Mouse (Mus musculus) embryonic fibroblast, embryonic 13.5 days (primary cell): ENCODE results near the gene Acot1. TPM values are rescaled to one million over a fixed set of nuclear protein-coding genes. Genes with fewer than 3 reads are reported as not detected.
"Not testable (repeated sequence)": the region's sequence is repeated elsewhere in the genome, so short reads cannot be mapped to it uniquely, and the experiment has no call there.

ENCODE experiments used
- H3K27ac ChIP-seq: 2 replicates; pipeline ENCODE4 v1.5.1; 2012; ENCODE audit warnings: low read length, control low read depth, inconsistent platforms; ENCODE audit not compliant: insufficient read depth
- H3K4me1 ChIP-seq: 2 replicates; pipeline ENCODE4 v1.6.1; 2011; ENCODE audit warnings: low read length; ENCODE audit not compliant: control insufficient read depth, insufficient read depth
- H3K4me3 ChIP-seq: 2 replicates; pipeline ENCODE4 v1.5.1; 2011; ENCODE audit warnings: mild to moderate bottlenecking, control low read depth, low read length; ENCODE audit not compliant: insufficient read depth
- CTCF ChIP-seq: IDR thresholded peaks from 2 replicates; pipeline ENCODE4 v1.5.1; 2011; ENCODE audit warnings: mild to moderate bottlenecking, control low read depth, low read length, moderate library complexity, borderline replicate concordance; ENCODE audit not compliant: insufficient read depth
- POLR2A ChIP-seq: IDR thresholded peaks from 2 replicates; pipeline ENCODE4 v1.6.1; 2011; ENCODE audit warnings: low read depth, mild to moderate bottlenecking, control low read depth, low read length, moderate library complexity
- polyA plus RNA-seq: library from polyadenylated mRNA; stranded (reverse); fragments of >200 nt; gene quantifications from 2 replicates; pipeline ENCODE4 v1.2.4, GENCODE M21; 2011; ENCODE audit warnings: low read depth; ENCODE audit not compliant: missing spikeins, insufficient read length

The Acot1 gene
- polyA plus RNA-seq, 1 experiment, result 12.4 TPM

- TF ChIP-seq CTCF (no peak), POLR2A (no peak)
- H3K4me3 ChIP-seq, result no peak overlapping the region
- H3K27ac ChIP-seq, result no peak overlapping the region
- H3K4me1 ChIP-seq, result no peaks in the 10 kb centered on the region; the same call in 1 of the 2 replicates
These were observed 12.1 kb upstream of the Acot1 start for GRCm38 (mm10) chr12:83997221-83997620.

DNA sequence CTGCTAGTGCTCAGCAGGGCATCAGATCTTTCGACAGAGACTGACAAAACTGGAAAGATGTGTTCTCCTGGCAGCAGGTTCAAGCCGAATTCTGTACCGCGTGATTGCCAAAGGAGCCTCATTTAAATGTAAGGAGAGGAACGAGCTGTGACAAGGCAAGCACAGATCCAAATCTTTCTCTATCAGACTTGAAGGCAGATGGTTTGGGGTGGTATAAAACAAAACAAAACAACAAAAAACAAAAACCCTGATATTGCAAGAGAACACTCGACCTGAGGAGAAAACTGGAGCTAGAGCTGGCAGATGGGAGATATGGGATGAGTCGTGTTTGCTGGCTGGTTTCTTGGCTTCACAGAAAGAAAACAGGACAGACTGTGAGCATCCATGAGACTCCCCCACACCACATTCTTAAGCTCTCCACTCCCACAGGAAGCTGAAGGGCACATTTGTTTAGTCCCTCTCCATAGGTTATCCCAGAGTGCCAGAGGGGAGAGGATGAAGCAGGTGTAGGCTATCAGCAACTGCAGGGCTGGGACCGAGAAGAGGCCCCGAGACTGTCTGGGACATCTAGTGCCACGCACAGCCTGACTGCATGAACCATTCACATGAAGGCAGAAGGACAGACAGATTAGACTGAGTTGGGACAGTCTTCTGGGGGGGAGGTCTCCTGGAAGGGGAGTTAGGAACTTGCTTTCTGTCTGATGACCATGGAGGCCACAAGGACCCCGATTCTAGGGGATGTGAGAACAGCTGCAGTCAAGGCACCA, 10.8 kb upstream of the Acot1 start:
- TF ChIP-seq POLR2A (no peak), CTCF (no peak)
- no peak overlapping the region for H3K27ac ChIP-seq
- H3K4me1 ChIP-seq, result no peaks in the 10 kb centered on the region; the same call in 1 of the 2 replicates
- no peak overlapping the region for H3K4me3 ChIP-seq

- not testable (repeated sequence) for H3K4me1 ChIP-seq, H3K27ac ChIP-seq, H3K4me3 ChIP-seq
These were observed 10.1 kb upstream of the Acot1 start for GRCm38 (mm10) chr12:83999237-83999636.

DNA sequence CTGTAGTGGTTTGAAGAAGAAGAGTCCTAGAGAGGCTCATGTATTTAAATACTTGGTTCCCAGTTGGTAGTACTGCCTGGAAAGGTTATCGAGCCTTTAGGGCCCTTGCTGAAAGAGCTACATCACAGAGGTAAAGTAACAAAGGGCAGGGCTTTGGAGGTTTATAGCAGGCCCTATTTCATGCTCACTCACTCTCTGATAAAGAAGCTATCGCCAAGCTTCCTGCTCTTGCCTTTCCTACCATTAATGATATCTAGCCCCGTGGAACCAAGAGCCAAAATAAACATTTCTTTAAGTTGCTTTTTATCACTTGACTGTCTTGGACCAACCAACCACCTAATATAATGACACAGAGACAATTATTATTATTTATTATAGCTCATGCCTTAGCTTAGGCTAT, 8.9 kb upstream of the Acot1 start:
- H3K27ac ChIP-seq, result no peak overlapping the region
- TF ChIP-seq POLR2A (no peak), CTCF (no peak)
- no peak overlapping the region for H3K4me3 ChIP-seq
- no peaks in the 10 kb centered on the region; the same call in 1 of the 2 replicates for H3K4me1 ChIP-seq

GRCm38 (mm10) chr12:84003866-84004265, 5.4 kb upstream of the Acot1 start:
- TF ChIP-seq POLR2A (no peak), CTCF (no peak)
- Histone ChIP-seq H3K4me1 (no peaks in the 10 kb centered on the region), H3K4me3 (no peak overlapping the region), H3K27ac (no peak overlapping the region)

GRCm38 (mm10) chr12:84008251-84008650, 1.0 kb upstream of the Acot1 start:
- no peaks in the 10 kb centered on the region for H3K4me1 ChIP-seq
- TF ChIP-seq POLR2A (no peak), CTCF (no peak)
- H3K27ac ChIP-seq, result no peak overlapping the region
- H3K4me3 ChIP-seq, result no peak overlapping the region

- TF ChIP-seq CTCF (no peak), POLR2A (no peak)
- H3K4me1 ChIP-seq, result no peaks in the 10 kb centered on the region
- H3K27ac ChIP-seq, result no peak overlapping the region
- peak overlapping the region; percentile 26; the same call in 1 of the 2 replicates for H3K4me3 ChIP-seq
These were observed 561 bp upstream of the Acot1 start for GRCm38 (mm10) chr12:84008729-84009128.

GRCm38 (mm10) chr12:84010201-84010600, 911 bp downstream of the Acot1 start:
- Histone ChIP-seq H3K4me3 (no peak overlapping the region), H3K4me1 (no peaks in the 10 kb centered on the region), H3K27ac (no peak overlapping the region)
- TF ChIP-seq POLR2A (no peak), CTCF (no peak)

- Histone ChIP-seq H3K27ac (no peak overlapping the region), H3K4me1 (no peaks in the 10 kb centered on the region), H3K4me3 (no peak overlapping the region)
- no peak for TF ChIP-seq POLR2A
- TF ChIP-seq CTCF, result no peak
These were observed 2.2 kb downstream of the Acot1 start for GRCm38 (mm10) chr12:84011251-84012040.

DNA sequence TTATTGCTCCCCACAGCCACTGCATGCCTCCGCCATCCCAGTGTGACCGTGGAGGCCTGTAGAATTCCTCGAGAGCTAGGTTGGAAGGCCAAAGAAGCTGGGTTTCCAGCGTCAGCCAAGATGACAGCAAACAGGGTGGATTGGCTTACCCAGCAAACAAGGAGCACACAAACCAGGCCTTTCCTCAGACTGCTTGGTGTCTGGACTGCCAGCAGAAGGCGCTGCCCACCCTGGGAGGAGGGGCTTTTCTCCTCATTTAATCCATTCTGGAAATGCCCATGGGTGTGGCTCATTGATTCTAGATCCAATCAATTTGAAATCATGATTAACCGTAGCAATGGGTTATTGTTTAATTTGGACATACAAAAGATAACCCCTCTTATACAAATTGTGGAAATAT, 3.8 kb downstream of the Acot1 start:
- no peak overlapping the region for H3K4me3 ChIP-seq
- TF ChIP-seq CTCF (no peak), POLR2A (no peak)
- no peaks in the 10 kb centered on the region for H3K4me1 ChIP-seq
- no peak overlapping the region for H3K27ac ChIP-seq

DNA sequence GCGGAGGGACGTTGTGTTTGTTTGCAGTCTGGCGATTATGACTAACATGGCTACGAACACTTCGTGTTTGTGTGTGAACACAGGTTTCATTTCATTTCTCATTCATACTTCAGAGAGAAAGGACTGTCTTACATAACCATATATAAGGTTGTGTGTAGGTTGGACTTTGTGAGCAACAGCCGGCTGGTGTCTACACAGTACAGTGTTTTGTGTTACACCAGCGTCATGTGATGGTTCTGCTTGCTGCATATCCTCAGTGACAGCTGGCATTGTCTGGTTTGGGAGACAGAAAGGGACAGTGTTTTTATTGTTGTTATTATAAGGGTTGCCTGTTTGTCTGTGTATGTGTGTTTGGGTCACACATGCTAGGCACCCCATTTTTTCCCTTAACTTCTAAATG, 4.4 kb downstream of the Acot1 start:
- no peak overlapping the region for H3K27ac ChIP-seq
- no peak overlapping the region for H3K4me3 ChIP-seq
- no peaks in the 10 kb centered on the region for H3K4me1 ChIP-seq
- TF ChIP-seq CTCF (no peak), POLR2A (no peak)

DNA sequence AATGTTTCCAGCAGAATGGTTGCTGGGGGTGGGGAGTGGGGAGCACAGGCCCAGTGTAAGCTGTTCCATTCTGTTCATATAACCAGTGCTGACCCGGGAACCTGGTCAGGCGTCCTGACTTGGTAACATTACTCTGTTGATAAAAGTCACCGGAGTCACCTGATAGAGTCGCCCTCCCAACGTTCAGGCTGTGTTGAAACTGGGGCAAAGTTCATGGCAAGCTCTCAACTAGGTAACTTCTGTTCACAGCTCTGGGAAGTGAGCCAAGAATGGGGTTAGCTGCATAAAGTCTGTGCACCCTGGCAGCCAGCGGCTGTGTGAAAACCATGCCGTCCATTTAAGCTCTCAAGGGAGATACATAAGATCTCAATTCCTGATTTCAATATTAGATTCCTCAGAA, 11.2 kb downstream of the Acot1 start:
- H3K4me1 ChIP-seq, H3K4me3 ChIP-seq, H3K27ac ChIP-seq: not testable (repeated sequence)

GRCm38 (mm10) chr12:84022266-84022665, 13.0 kb downstream of the Acot1 start:
- not testable (repeated sequence) for H3K4me3 ChIP-seq, H3K4me1 ChIP-seq, H3K27ac ChIP-seq
